Mouse (Mus musculus) intestine, embryonic 16.5 days (tissue): Measurements from ENCODE around the gene Phyhd1. TPM values are rescaled to one million over a fixed set of nuclear protein-coding genes. Genes with fewer than 3 reads are reported as not detected.
A peak's percentile ranks its signal among the peaks of the same experiment; 100 is the strongest.

Experiments used
- ATAC-seq: fragments of 200-750 bp; cut with Nextera tagmentation; 2 replicates; pipeline ENCODE4 v1.8.0; 2017; ENCODE audit warnings: moderate TSS enrichment, moderate library complexity
- H3K27ac ChIP-seq: fragments of 300-500 bp; sonication (generic); 2 replicates; pipeline ENCODE4 v1.5.1; 2014; ENCODE audit warnings: mild to moderate bottlenecking, low read length
- H3K27me3 ChIP-seq: fragments of 300-500 bp; sonication (generic); replicated peaks from 2 replicates; pipeline ENCODE4 v1.6.1; 2014; ENCODE audit warnings: low read length, control low read depth, mixed read lengths; ENCODE audit not compliant: control insufficient read depth, insufficient read depth
- H3K36me3 ChIP-seq: fragments of 300-500 bp; sonication (generic); 2 replicates; pipeline ENCODE4 v1.6.1; 2014; ENCODE audit warnings: low read length, control low read depth; ENCODE audit not compliant: control insufficient read depth, insufficient read depth
- H3K4me1 ChIP-seq: fragments of 300-500 bp; sonication (generic); 2 replicates; pipeline ENCODE4 v1.6.1; 2014; ENCODE audit warnings: low read length, control low read depth, mixed read lengths; ENCODE audit not compliant: control insufficient read depth, insufficient read depth
- H3K4me2 ChIP-seq: fragments of 300-500 bp; sonication (generic); 2 replicates; pipeline ENCODE4 v1.6.1; 2014; ENCODE audit warnings: low read depth, low read length, control low read depth
- H3K4me3 ChIP-seq: fragments of 300-500 bp; sonication (generic); 2 replicates; pipeline ENCODE4 v1.5.1; 2014; ENCODE audit warnings: mild to moderate bottlenecking, low read length
- H3K9ac ChIP-seq: fragments of 300-500 bp; sonication (generic); 2 replicates; pipeline ENCODE4 v1.6.1; 2014; ENCODE audit warnings: low read depth, low read length
- H3K9me3 ChIP-seq: fragments of 300-500 bp; sonication (generic); 2 replicates; pipeline ENCODE4 v1.6.1; 2016; ENCODE audit warnings: low read length, control low read depth; ENCODE audit not compliant: control insufficient read depth
- WGBS: fragments of 180-500 bp; shearing (Covaris S2); extraction: QIAGEN DNeasy Blood & Tissue Kit; methylation state at CpG from one replicate; pipeline ENCODE4 v1.1.7; 2014; 5-methylcytosine and 5-hydroxymethylcytosine counted together
- polyA plus RNA-seq: library from polyadenylated mRNA; unstranded; fragments of >200 nt; fragmentation: Nextera tagmentation; extraction: Ambion mirVana; gene quantifications from 2 replicates; pipeline ENCODE4 v1.2.1, GENCODE M21; 2015

The Phyhd1 gene
- polyA plus RNA-seq, 1 experiment from 2014 or later = 10.5 TPM

DNA sequence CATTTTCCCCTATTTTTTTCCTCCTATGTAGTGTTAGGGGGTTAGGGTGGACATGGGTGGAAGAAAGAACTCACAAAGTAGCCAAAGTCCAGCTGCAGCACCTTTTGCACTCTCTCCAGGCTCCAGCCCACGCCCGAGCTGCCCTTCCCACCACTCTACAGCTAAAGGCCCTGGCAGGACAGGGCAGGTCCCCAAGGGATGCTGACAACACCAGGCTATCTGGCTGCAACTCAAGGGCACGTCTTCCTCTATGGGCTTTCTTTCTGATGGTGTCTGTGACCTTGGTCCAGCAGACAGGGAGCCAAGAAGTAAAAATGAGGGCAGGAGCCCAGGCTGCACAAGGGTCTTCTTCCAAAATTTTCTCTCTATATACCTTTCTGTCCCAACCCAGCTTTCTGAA, 15.6 kb downstream of the Phyhd1 start:
- WGBS = 70% methylated on average over 3 of the region's 3 CpGs
- no peak overlapping the region for H3K4me2 ChIP-seq
- H3K4me1 ChIP-seq = peaks cover 8% of the 10 kb centered on the region
- H3K27ac ChIP-seq = no peak overlapping the region
- no peak overlapping the region for H3K9ac ChIP-seq
- H3K4me3 ChIP-seq = no peak overlapping the region
- ATAC-seq = no peak
- no peaks in the 10 kb centered on the region for H3K9me3 ChIP-seq
- H3K27me3 ChIP-seq = no peaks in the 10 kb centered on the region
- H3K36me3 ChIP-seq = no peaks in the 10 kb centered on the region

- ATAC-seq = no peak
- Histone ChIP-seq H3K27ac (no peak overlapping the region), H3K9ac (no peak overlapping the region), H3K36me3 (no peaks in the 10 kb centered on the region), H3K9me3 (no peaks in the 10 kb centered on the region), H3K4me3 (no peak overlapping the region), H3K4me2 (no peak overlapping the region), H3K27me3 (no peaks in the 10 kb centered on the region), H3K4me1 (peaks cover 18% of the 10 kb centered on the region)
- WGBS = 76% methylated on average over 2 of the region's 2 CpGs
These were observed 17.2 kb downstream of the Phyhd1 start for GRCm38 (mm10) chr2:30283193-30283592.

DNA sequence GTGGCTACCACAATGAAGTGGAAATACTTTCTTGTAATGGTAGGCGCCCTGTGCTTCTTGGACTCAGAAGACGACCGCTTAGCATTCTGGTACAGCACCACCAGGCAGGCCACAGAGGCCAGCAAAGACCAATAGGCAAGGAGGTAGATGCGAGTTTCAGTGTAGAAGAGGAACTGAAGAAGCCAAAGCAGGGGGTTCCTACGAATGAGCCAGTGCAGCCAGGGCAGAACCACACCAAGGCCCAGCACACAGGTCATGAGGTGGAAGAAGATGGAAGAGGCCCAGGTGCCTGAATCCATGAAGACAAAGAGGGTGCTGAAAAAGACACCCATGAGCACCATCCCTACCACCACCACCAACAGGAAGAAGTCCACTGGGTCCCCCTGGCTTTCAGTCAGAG, 19.0 kb downstream of the Phyhd1 start:
- H3K36me3 ChIP-seq = no peaks in the 10 kb centered on the region
- ATAC-seq = no peak
- H3K4me3 ChIP-seq = peak overlapping the region; percentile 98
- no peak overlapping the region for H3K27ac ChIP-seq
- 87% methylated on average over 5 of the region's 5 CpGs for WGBS
- H3K9me3 ChIP-seq = no peaks in the 10 kb centered on the region
- H3K27me3 ChIP-seq = no peaks in the 10 kb centered on the region
- peak overlapping the region; percentile 92 for H3K9ac ChIP-seq
- H3K4me2 ChIP-seq = peak overlapping the region; percentile 89
- peaks cover 18% of the 10 kb centered on the region for H3K4me1 ChIP-seq

DNA sequence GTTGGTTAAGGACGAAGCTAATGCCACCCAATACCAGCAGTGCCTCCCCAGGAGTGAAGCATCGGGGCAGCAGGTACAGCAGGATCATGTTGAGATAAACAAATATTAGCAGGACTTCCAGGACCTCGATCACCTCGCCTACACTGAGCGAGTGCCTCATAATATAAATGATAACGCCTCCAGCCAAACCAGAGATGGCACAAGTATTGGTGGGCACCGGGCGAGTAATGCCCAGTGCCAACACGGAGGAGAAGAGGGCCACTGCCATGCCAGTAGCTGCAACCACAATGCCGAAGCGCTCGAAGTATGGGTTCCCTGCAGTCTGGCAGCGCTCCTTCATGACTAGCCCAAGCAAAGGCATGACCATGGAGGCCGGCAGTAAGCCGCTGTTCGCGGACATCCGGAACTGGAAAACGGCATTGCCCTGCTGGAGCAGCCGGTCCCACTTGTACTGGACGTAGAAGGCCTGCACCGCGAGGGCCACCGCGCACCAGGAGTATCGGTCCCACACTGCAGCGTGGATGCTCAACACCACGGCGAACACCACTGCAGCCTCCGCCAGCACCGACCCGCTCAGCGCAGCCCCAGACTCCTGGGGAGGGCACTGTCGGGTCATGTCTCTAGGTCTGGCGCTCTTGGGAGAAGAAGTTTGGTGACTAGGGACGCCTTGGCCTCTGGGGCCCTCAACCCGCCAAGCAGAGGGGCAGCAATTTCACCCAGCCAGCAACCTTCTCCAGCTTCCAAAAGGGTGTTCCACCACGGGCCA, 19.6 kb downstream of the Phyhd1 start:
- Histone ChIP-seq H3K27ac (peak overlapping the region; percentile 45; the same call in 1 of the 2 replicates), H3K27me3 (no peaks in the 10 kb centered on the region), H3K36me3 (no peaks in the 10 kb centered on the region), H3K4me3 (peak overlapping the region; percentile 98), H3K9ac (peak overlapping the region; percentile 92), H3K9me3 (no peaks in the 10 kb centered on the region), H3K4me1 (peaks cover 18% of the 10 kb centered on the region), H3K4me2 (peak overlapping the region; percentile 89)
- peak; percentile 69 for ATAC-seq
- WGBS = 10% methylated on average over 38 of the region's 38 CpGs

DNA sequence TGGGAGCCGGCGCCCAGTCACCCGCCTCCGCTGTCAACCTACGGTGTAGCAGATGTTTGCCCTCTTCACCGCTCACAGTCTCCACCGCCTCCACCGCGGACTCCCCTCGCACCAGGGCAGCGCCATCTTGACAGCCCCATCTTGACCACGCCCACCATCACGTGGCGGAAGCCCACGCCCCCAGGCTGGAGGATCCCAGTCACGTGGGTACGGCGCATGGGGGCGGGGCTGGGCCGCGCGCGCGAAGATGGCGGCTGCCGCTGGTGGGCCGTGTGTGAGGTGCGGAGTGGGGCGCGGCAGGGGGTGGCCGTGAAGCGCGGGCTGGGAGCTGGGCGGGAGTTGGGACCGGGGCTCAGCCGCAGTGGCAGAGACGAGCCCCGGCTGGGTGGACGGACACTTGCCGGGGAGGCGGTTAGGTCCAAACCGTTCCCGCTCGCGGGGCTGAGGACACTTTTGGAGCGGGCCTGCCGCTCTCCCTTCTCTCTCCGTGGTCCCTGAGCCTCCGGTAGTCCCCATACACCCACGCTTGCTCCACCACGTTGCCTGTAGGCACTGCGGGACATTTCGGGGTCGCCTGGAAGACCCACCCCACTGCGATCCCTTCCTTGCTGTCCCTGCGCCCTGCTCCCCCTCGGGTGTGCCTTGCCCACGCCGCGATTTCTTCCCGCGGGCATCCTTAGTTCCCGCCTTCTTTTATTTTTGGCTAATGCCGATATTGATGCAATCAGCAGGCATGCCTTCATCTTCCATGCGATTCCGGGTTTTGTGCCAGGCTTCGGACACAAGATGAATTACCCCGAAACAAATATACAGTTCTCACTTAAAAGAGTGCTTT, 20.4 kb downstream of the Phyhd1 start, which contains the start of the genes Dolk and Nup188:
Gene Dolk, minus strand, starts transcription at position 143 of the 835 bp plus-strand sequence.
Gene Nup188, plus strand, starts transcription at position 206 of the 835 bp plus-strand sequence.
- H3K4me1 ChIP-seq = peaks cover 18% of the 10 kb centered on the region
- peak within 1 kb of the TSS; percentile 89 for H3K4me2 ChIP-seq
- peak within 1 kb of the TSS; percentile 92 for H3K9ac ChIP-seq
- H3K27me3 ChIP-seq = no peaks in the 10 kb centered on the region
- WGBS = under 1% methylated on average over 68 of the region's 68 CpGs
- peak; percentile 90 for ATAC-seq
- H3K9me3 ChIP-seq = no peaks in the 10 kb centered on the region
- H3K27ac ChIP-seq = peak within 1 kb of the TSS; percentile 74
- no peaks in the 10 kb centered on the region for H3K36me3 ChIP-seq
- H3K4me3 ChIP-seq = peak within 1 kb of the TSS; percentile 98

DNA sequence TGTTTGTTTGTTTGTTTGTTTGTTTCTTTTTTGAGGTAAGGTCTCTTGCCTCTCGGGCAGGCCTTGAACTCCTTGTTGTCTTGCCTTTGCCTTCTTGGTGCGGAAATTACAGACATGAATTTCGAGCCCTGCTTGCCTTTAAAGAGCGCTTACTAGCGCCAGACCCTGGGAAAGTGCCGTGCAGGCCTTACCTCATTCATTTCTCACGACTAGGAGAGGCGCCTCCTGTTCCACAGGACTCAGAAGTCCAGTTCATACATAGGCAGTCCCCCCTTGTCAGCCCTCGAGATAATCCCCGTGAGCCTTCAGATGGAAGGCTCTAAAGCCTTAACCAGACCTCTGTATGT, 21.0 kb downstream of the Phyhd1 start:
- peak overlapping the region; percentile 92 for H3K9ac ChIP-seq
- H3K4me1 ChIP-seq = peaks cover 18% of the 10 kb centered on the region
- peak overlapping the region; percentile 98 for H3K4me3 ChIP-seq
- peak overlapping the region; percentile 67 for H3K4me2 ChIP-seq
- H3K9me3 ChIP-seq = no peaks in the 10 kb centered on the region
- no peaks in the 10 kb centered on the region for H3K27me3 ChIP-seq
- H3K36me3 ChIP-seq = no peaks in the 10 kb centered on the region
- WGBS = 0% methylated on average over 10 of the region's 10 CpGs
- H3K27ac ChIP-seq = peak overlapping the region; percentile 74
- no peak for ATAC-seq

GRCm38 (mm10) chr2:30299525-30299924, 33.5 kb downstream of the Phyhd1 start:
- H3K27ac ChIP-seq = no peak overlapping the region
- no peak overlapping the region for H3K9ac ChIP-seq
- WGBS = 70% methylated on average over 3 of the region's 3 CpGs
- 0 out of 2 replicates have a peak, but pooled peaks cover 14% of the 10 kb centered on the region for H3K36me3 ChIP-seq
- H3K4me2 ChIP-seq = no peak overlapping the region
- no peak for ATAC-seq
- no peaks in the 10 kb centered on the region for H3K4me1 ChIP-seq
- H3K27me3 ChIP-seq = no peaks in the 10 kb centered on the region
- H3K9me3 ChIP-seq = no peaks in the 10 kb centered on the region
- no peak overlapping the region for H3K4me3 ChIP-seq

- Histone ChIP-seq H3K36me3 (0 out of 2 replicates have a peak, but pooled peaks cover 14% of the 10 kb centered on the region), H3K27ac (no peak overlapping the region), H3K27me3 (no peaks in the 10 kb centered on the region), H3K4me2 (no peak overlapping the region), H3K9ac (no peak overlapping the region), H3K4me3 (no peak overlapping the region), H3K9me3 (no peaks in the 10 kb centered on the region), H3K4me1 (no peaks in the 10 kb centered on the region)
- no peak for ATAC-seq
- 90% methylated on average over 5 of the region's 5 CpGs for WGBS
These were observed 34.0 kb downstream of the Phyhd1 start for GRCm38 (mm10) chr2:30299966-30300365.

DNA sequence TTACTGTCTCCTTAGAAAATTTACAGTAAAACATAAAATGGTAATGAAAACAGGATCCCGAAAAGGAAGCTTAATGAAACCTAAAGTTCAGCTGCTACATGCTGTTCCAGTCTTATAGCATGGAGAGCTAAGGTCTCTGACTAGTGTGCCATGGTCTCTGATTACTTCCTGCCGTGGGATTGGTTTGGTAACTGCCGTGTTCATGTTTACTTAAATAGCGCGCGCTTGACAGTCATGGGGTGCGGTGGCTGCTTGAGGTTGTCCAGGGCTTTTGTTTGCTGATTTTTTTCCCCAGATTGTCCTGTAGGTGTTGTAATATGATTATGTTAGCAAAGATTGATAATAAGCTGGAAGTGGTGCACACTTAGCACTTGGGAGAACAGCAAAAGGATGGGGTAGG, 40.1 kb downstream of the Phyhd1 start:
- Histone ChIP-seq H3K27me3 (no peaks in the 10 kb centered on the region), H3K36me3 (peaks cover 23% of the 10 kb centered on the region; the same call in 1 of the 2 replicates)

More for the DNA sequence above, 40.1 kb downstream of the Phyhd1 start:
- no peaks in the 10 kb centered on the region for H3K9me3 ChIP-seq
- H3K9ac ChIP-seq = no peak overlapping the region
- no peak overlapping the region for H3K4me3 ChIP-seq
- 82% methylated on average over 7 of the region's 7 CpGs for WGBS
- no peaks in the 10 kb centered on the region for H3K4me1 ChIP-seq
- H3K4me2 ChIP-seq = no peak overlapping the region
- H3K27ac ChIP-seq = no peak overlapping the region
- ATAC-seq = no peak
